Mouse (Mus musculus) forebrain, embryonic 16.5 days (tissue): ENCODE results near the gene Klhl26. TPM values are rescaled to one million over a fixed set of nuclear protein-coding genes. Genes with fewer than 3 reads are reported as not detected.
A peak's percentile ranks its signal among the peaks of the same experiment; 100 is the strongest.

Experiments
- ATAC-seq: fragments of 200-750 bp; cut with Nextera tagmentation; 2 replicates; pipeline ENCODE4 v1.8.0; 2017; ENCODE audit warnings: mild to moderate bottlenecking, moderate library complexity
- H3K27ac ChIP-seq: fragments of 300-500 bp; sonication (generic); 2 replicates; pipeline ENCODE4 v1.5.1; 2014; ENCODE audit warnings: low read length, control low read depth
- H3K27me3 ChIP-seq: fragments of 300-500 bp; sonication (generic); replicated peaks from 2 replicates; pipeline ENCODE4 v1.6.1; 2014; ENCODE audit warnings: low read length; ENCODE audit not compliant: control insufficient read depth, insufficient read depth
- H3K36me3 ChIP-seq: fragments of 300-500 bp; sonication (generic); 2 replicates; pipeline ENCODE4 v1.6.1; 2014; ENCODE audit not compliant: control insufficient read depth, insufficient read depth
- H3K4me1 ChIP-seq: fragments of 300-500 bp; sonication (generic); replicated peaks from 2 replicates; pipeline ENCODE4 v1.6.1; 2014; ENCODE audit warnings: low read length; ENCODE audit not compliant: control insufficient read depth, insufficient read depth
- H3K4me2 ChIP-seq: fragments of 300-500 bp; sonication (generic); 2 replicates; pipeline ENCODE4 v1.6.1; 2014; ENCODE audit warnings: mild to moderate bottlenecking, low read length, control low read depth
- H3K4me3 ChIP-seq: fragments of 300-500 bp; sonication (generic); replicated peaks from 2 replicates; pipeline ENCODE4 v1.5.1; 2014; ENCODE audit warnings: mild to moderate bottlenecking, low read length, control low read depth
- H3K9ac ChIP-seq: fragments of 300-500 bp; sonication (generic); replicated peaks from 2 replicates; pipeline ENCODE4 v1.6.1; 2014; ENCODE audit warnings: low read depth, low read length, control low read depth
- H3K9me3 ChIP-seq: fragments of 300-500 bp; sonication (generic); 2 replicates; pipeline ENCODE4 v1.6.1; 2016; ENCODE audit warnings: low read length; ENCODE audit not compliant: control insufficient read depth
- WGBS: fragments of 180-500 bp; shearing (Covaris S2); extraction: QIAGEN DNeasy Blood & Tissue Kit; methylation state at CpG from one replicate; pipeline ENCODE4 v1.1.7; 2014; 5-methylcytosine and 5-hydroxymethylcytosine counted together
- polyA plus RNA-seq: library from polyadenylated mRNA; unstranded; fragments of >200 nt; fragmentation: Nextera tagmentation; extraction: Ambion mirVana; gene quantifications from 2 replicates; pipeline ENCODE4 v1.2.1, GENCODE M21; 2015

Gene Klhl26
- polyA plus RNA-seq, 1 experiment from 2014 or later, result 26.2 TPM

DNA sequence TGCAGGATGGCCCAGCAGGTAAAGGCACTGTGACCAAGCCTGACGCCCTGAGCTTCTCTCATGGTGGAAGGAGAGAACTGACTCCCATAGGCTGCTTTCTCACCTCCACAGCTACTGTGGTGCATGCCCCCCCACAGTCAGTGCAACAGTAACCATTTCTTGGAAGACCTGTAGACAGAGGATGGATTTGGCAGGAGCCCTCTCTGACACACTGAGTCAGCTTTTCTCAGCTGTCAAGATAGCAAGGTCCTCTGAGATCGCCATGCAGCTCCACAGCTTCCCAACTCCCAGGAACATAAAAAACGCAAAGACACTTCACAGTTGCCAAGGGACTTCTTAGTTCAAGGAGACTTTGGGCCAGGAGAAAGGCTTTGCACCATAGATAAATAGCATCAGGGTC is 18.3 kb downstream of the Klhl26 start:
- H3K9me3 ChIP-seq, result no peaks in the 10 kb centered on the region
- 81% methylated on average over 3 of the region's 3 CpGs for WGBS
- H3K27me3 ChIP-seq, result no peaks in the 10 kb centered on the region
- no peak overlapping the region for H3K4me3 ChIP-seq
- no peaks in the 10 kb centered on the region for H3K36me3 ChIP-seq
- H3K9ac ChIP-seq, result no peak overlapping the region
- H3K4me2 ChIP-seq, result no peak overlapping the region
- H3K27ac ChIP-seq, result no peak overlapping the region
- no peaks in the 10 kb centered on the region for H3K4me1 ChIP-seq
- no peak for ATAC-seq

DNA sequence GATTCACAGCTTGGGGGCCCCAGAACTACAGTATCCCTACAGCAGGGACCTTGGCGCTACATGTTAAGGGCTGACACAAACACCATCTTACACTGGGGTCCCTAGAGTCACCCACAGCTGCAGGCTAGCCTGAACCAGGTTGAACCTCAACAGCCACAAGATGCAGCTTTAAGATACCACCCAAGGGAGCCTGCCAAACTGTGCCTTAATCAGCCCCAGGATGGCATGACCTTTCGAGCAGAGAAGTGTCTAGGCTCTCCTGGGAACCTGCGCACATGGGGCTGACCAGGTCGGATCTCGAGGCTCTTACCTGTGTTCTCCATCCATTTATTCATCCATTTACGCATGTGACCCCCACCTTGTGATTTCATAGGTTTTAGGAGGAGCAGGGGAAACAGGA is 18.9 kb downstream of the Klhl26 start:
- Histone ChIP-seq H3K9ac (no peak overlapping the region), H3K36me3 (no peaks in the 10 kb centered on the region), H3K4me3 (no peak overlapping the region), H3K9me3 (no peaks in the 10 kb centered on the region), H3K27me3 (no peaks in the 10 kb centered on the region), H3K27ac (no peak overlapping the region), H3K4me2 (no peak overlapping the region), H3K4me1 (no peaks in the 10 kb centered on the region)
- no peak for ATAC-seq
- WGBS, result 93% methylated on average over 6 of the region's 6 CpGs

DNA sequence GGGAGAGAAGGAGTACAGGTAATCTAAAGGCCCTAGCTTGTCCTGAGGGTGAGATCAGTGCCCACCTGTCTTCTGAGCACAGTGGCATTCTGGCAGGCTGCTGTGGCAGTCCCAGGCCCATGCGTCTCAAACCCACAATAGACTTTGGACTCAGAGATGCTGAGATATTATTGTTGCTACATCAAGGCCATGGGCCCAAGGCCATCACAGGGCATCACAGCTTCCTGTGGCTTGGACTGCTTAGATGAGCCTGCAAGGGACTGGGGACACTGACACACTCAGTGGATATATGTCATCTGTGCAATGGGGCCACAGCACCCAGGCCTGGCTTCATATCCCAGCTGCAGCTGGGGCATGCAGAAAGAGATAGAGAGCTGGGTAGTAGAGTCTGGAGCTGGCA is 19.8 kb downstream of the Klhl26 start:
- Histone ChIP-seq H3K27ac (no peak overlapping the region), H3K9me3 (no peaks in the 10 kb centered on the region), H3K9ac (no peak overlapping the region), H3K36me3 (no peaks in the 10 kb centered on the region), H3K4me2 (no peak overlapping the region), H3K4me3 (no peak overlapping the region), H3K27me3 (no peaks in the 10 kb centered on the region), H3K4me1 (no peaks in the 10 kb centered on the region)
- 79% methylated on average over 1 of the region's 1 CpGs for WGBS
- no peak for ATAC-seq

DNA sequence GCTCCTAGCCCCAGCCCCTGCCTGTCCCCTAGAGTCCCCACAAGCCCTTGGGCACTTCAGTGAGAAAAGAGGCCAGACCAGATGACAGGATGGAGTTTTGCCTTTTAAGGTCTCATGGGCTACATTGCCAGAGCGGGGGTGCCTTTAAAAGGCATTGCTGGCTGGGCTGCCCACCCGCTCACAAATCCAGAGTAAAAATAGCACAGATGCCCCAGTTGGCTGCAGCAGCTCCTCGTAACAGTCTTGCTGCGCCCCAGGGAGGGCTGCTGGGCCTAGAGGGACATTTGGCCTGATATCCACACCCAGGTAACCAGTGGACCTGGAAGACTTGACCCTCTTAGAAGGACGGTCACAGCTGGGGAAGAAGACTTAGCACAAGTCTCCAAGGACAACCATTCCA is 22.9 kb downstream of the Klhl26 start:
- WGBS, result 95% methylated on average over 5 of the region's 5 CpGs
- ATAC-seq, result no peak
- Histone ChIP-seq H3K4me3 (no peak overlapping the region), H3K4me1 (no peaks in the 10 kb centered on the region), H3K9me3 (no peaks in the 10 kb centered on the region), H3K4me2 (no peak overlapping the region), H3K27me3 (no peaks in the 10 kb centered on the region), H3K9ac (no peak overlapping the region), H3K27ac (no peak overlapping the region), H3K36me3 (no peaks in the 10 kb centered on the region)

DNA sequence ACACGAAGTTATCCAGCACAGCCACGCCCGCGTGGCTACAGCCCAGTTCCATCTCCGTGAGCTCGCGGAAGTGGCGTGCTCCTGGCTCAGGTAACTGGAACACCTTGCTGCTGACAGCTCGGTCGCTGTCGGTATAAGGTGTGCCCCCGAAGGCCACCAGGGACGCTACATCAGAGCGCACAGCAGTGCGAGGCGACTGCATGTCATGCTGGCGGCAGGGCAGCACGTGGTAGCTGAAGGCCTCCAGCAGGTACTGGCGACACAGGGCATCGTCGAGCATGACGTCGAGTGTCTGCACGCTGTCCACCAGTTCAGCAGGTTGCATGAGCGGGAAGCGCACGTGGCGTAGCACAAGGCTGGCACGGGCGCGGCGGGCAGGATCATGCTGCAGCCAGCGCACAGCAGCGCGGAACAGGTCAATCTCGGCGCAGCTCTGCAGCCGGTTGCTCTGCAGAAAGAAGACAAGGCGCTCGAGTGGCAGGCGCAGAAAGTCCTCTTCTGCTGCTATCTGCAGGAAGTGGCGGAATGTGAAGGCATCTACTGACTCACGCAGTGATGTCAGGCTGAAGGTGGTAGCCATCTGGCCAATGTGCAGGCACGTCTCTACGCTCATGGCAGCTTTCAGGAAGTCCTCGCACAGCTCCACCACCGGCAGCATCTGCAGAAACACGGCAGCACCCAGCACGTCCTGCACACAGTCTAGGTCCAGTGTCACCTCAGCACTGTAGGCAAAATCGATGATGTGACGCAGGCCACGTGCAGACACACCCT is 24.4 kb downstream of the Klhl26 start:
- ATAC-seq, result peak; percentile 28; the same call in 1 of the 2 replicates
- H3K36me3 ChIP-seq, result no peaks in the 10 kb centered on the region
- no peak overlapping the region for H3K4me2 ChIP-seq
- no peak overlapping the region for H3K4me3 ChIP-seq
- 67% methylated on average over 52 of the region's 52 CpGs for WGBS
- H3K9ac ChIP-seq, result no peak overlapping the region
- no peaks in the 10 kb centered on the region for H3K27me3 ChIP-seq
- no peaks in the 10 kb centered on the region for H3K9me3 ChIP-seq
- no peak overlapping the region for H3K27ac ChIP-seq
- 0 out of 2 replicates have a peak, but pooled peaks cover 2% of the 10 kb centered on the region for H3K4me1 ChIP-seq

DNA sequence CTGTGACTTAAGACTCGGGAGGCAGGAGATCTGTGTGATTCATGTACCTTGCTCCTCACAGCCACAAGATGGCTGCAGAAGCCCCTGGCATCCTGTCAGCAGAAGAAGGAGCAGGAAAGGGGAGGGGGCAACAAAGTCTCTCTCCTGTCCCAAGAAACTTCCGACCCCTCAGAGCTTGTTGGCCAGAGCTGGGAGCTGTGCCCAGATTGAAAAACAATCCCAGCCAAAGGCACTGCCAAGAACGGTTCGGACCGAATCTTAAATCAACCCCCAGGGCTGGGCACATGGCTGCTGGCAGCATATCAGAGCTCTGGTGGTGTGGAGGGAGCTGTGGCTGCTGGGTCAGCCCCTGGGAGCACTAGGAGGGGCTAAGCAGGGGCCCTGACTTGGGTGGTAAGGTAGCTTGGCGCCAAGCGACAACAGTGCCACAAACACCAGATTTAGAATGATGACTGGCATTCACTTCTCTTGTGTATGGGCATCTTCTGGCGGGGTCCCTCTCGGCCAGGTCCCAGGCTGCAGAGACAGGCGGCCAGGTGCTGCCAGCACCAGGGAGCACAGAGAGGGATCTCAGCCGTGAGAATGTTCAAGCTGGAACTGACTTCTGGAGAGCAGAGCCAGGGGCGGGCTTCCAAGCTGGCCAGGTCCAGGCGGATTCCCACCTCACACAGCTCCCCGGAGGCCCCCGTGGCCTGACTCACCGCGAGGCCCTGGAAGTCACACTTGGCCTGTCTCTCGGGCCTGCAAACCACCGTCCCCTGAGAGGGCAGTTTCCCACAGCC is 28.9 kb downstream of the Klhl26 start:
- H3K4me2 ChIP-seq, result no peak overlapping the region
- ATAC-seq, result peak; percentile 61
- WGBS, result 66% methylated on average over 19 of the region's 19 CpGs
- H3K9me3 ChIP-seq, result no peaks in the 10 kb centered on the region
- H3K4me1 ChIP-seq, result 0 out of 2 replicates have a peak, but pooled peaks cover 2% of the 10 kb centered on the region
- no peaks in the 10 kb centered on the region for H3K27me3 ChIP-seq
- no peaks in the 10 kb centered on the region for H3K36me3 ChIP-seq
- no peak overlapping the region for H3K27ac ChIP-seq
- H3K4me3 ChIP-seq, result no peak overlapping the region
- H3K9ac ChIP-seq, result no peak overlapping the region

DNA sequence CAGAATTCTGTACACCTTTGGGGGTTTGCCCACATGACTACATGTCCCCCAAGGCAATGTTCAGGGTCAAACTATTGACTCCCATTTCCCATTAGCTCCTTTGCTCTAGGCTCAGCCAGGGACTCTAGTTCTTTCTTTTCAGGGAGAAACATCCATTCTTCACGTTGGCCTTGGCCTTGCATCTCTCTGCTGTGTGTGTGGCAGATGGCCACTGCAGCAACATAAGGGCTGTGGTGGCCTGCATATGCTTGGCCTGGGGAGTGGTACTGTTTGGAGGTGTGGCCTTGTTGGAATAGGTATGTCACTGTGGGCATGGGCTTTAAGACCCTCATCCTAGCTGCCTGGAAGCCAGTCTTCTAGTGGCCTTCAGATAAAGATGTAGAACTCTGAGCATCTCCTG is 30.8 kb downstream of the Klhl26 start:
- WGBS, result 73% methylated on average over 1 of the region's 1 CpGs
- H3K4me3 ChIP-seq, result no peak overlapping the region
- H3K9ac ChIP-seq, result no peak overlapping the region
- ATAC-seq, result no peak
- no peaks in the 10 kb centered on the region for H3K36me3 ChIP-seq
- 0 out of 2 replicates have a peak, but pooled peaks cover 2% of the 10 kb centered on the region for H3K4me1 ChIP-seq
- H3K9me3 ChIP-seq, result no peaks in the 10 kb centered on the region
- no peak overlapping the region for H3K4me2 ChIP-seq
- no peaks in the 10 kb centered on the region for H3K27me3 ChIP-seq
- H3K27ac ChIP-seq, result no peak overlapping the region

DNA sequence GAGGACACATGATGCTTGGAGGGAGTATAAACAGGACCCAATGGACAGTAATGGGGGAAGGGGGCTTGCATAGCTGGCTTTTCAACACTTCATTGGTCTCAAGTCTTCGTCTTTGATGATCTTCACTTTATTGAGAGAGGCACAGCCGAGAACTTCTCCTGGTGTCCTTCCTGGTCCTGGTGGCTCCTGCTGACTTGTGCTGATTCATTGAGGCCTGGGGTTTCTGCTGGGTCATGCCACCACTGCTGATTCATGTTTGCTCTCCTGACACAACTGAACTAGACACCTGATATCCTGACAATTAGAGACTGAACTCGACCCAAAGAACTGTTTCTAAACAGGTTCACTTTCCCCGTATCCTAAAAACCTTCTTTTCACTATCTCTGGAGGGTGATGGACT is 33.4 kb downstream of the Klhl26 start:
- ATAC-seq, result no peak
- Histone ChIP-seq H3K9ac (no peak overlapping the region), H3K9me3 (no peaks in the 10 kb centered on the region), H3K27me3 (no peaks in the 10 kb centered on the region), H3K27ac (no peak overlapping the region), H3K4me2 (no peak overlapping the region), H3K36me3 (no peaks in the 10 kb centered on the region), H3K4me3 (no peak overlapping the region), H3K4me1 (peaks cover 12% of the 10 kb centered on the region)
- 81% methylated on average over 4 of the region's 4 CpGs for WGBS

DNA sequence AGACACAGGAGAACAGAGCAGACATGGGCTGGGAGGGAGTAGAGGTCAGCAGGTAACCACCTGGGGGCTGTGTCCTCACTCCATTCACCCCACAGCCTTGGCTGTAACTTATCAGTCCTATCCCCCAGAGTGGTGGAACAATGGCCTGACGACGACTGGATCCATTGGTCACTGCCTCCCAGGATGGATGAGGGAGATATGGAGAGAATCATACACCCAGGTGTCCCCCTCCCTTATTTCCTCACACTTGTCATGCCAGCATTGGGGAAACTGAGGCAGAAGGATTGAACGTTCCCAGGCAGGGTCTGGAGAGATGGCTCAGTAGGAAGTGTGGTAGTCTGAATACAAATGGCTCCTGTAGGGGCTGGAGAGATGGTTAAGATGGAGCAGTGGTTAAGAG is 35.2 kb downstream of the Klhl26 start:
- H3K4me1 ChIP-seq, result peaks cover 19% of the 10 kb centered on the region
- 74% methylated on average over 3 of the region's 3 CpGs for WGBS
- H3K9ac ChIP-seq, result no peak overlapping the region
- H3K4me3 ChIP-seq, result no peak overlapping the region
- H3K27ac ChIP-seq, result no peak overlapping the region
- ATAC-seq, result no peak
- no peak overlapping the region for H3K4me2 ChIP-seq
- no peaks in the 10 kb centered on the region for H3K9me3 ChIP-seq
- no peaks in the 10 kb centered on the region for H3K36me3 ChIP-seq
- no peaks in the 10 kb centered on the region for H3K27me3 ChIP-seq
